Mouse (Mus musculus) midbrain, embryonic 14.5 days (tissue): Measurements from ENCODE around the gene Prokr1. TPM values are rescaled to one million over a fixed set of nuclear protein-coding genes. Genes with fewer than 3 reads are reported as not detected.

Source experiments
- ATAC-seq: fragments of 200-750 bp; cut with Nextera tagmentation; 2 replicates; pipeline ENCODE4 v1.8.0; 2017; ENCODE audit warnings: moderate number of reproducible peaks, moderate library complexity; ENCODE audit not compliant: low FRiP score, low TSS enrichment
- DNase-seq: peaks from one replicate; pipeline ENCODE4 v3.0.0-alpha.2; 2015
- H3K27ac ChIP-seq: fragments of 300-500 bp; sonication (generic); replicated peaks from 2 replicates; pipeline ENCODE4 v1.5.1; 2014; ENCODE audit warnings: mild to moderate bottlenecking, low read depth, low read length, moderate library complexity
- H3K27me3 ChIP-seq: fragments of 300-500 bp; sonication (generic); 2 replicates; pipeline ENCODE4 v1.6.1; 2014; ENCODE audit warnings: low read length, control low read depth, mixed read lengths; ENCODE audit not compliant: control insufficient read depth, insufficient read depth
- H3K36me3 ChIP-seq: fragments of 300-500 bp; sonication (generic); 2 replicates; pipeline ENCODE4 v1.6.1; 2014; ENCODE audit warnings: low read length, control low read depth; ENCODE audit not compliant: control insufficient read depth, insufficient read depth
- H3K4me1 ChIP-seq: fragments of 300-500 bp; sonication (generic); 2 replicates; pipeline ENCODE4 v1.6.1; 2014; ENCODE audit warnings: mild to moderate bottlenecking, antibody characterized with exemption, low read length, control low read depth; ENCODE audit not compliant: control insufficient read depth, insufficient read depth
- H3K4me2 ChIP-seq: fragments of 300-500 bp; sonication (generic); 2 replicates; pipeline ENCODE4 v1.6.1; 2014; ENCODE audit warnings: mild to moderate bottlenecking, low read length, moderate library complexity
- H3K4me3 ChIP-seq: fragments of 300-500 bp; sonication (generic); replicated peaks from 2 replicates; pipeline ENCODE4 v1.5.1; 2014; ENCODE audit warnings: low read depth, low read length
- H3K9ac ChIP-seq: fragments of 300-500 bp; sonication (generic); replicated peaks from 2 replicates; pipeline ENCODE4 v1.6.1; 2014; ENCODE audit warnings: mild to moderate bottlenecking, low read length, moderate library complexity
- H3K9me3 ChIP-seq: fragments of 300-500 bp; sonication (generic); 2 replicates; pipeline ENCODE4 v1.6.1; 2016; ENCODE audit warnings: low read length, control low read depth, mixed read lengths; ENCODE audit not compliant: control insufficient read depth
- WGBS: fragments of 180-500 bp; shearing (Covaris S2); extraction: QIAGEN DNeasy Blood & Tissue Kit; methylation state at CpG from one replicate; pipeline ENCODE4 v1.1.7; 2014; 5-methylcytosine and 5-hydroxymethylcytosine counted together
- polyA plus RNA-seq: library from polyadenylated mRNA; unstranded; fragments of >200 nt; fragmentation: Nextera tagmentation; extraction: Ambion mirVana; gene quantifications from 2 replicates; pipeline ENCODE4 v1.2.1, GENCODE M21; 2014

Prokr1 gene
- polyA plus RNA-seq, 1 experiment from 2014 or later: 1.5 TPM

GRCm38 (mm10) chr6:87536270-87536669 is 54.3 kb downstream of the Prokr1 start:
- 70% methylated on average over 8 of the region's 8 CpGs for WGBS
- DNase-seq (no peak), ATAC-seq (no peak)
- Histone ChIP-seq H3K4me1 (no peaks in the 10 kb centered on the region), H3K4me2 (no peak overlapping the region), H3K9ac (no peak overlapping the region), H3K27me3 (no peaks in the 10 kb centered on the region), H3K9me3 (no peaks in the 10 kb centered on the region), H3K4me3 (no peak overlapping the region), H3K27ac (no peak overlapping the region), H3K36me3 (no peaks in the 10 kb centered on the region)

- H3K9ac ChIP-seq: no peak overlapping the region
- H3K36me3 ChIP-seq: no peaks in the 10 kb centered on the region
- H3K4me2 ChIP-seq: no peak overlapping the region
- ATAC-seq (no peak), DNase-seq (no peak)
- no peaks in the 10 kb centered on the region for H3K9me3 ChIP-seq
- no peak overlapping the region for H3K4me3 ChIP-seq
- no peak overlapping the region for H3K27ac ChIP-seq
- no peaks in the 10 kb centered on the region for H3K27me3 ChIP-seq
- no peaks in the 10 kb centered on the region for H3K4me1 ChIP-seq
- 73% methylated on average over 9 of the region's 9 CpGs for WGBS
These were observed 54.9 kb downstream of the Prokr1 start for GRCm38 (mm10) chr6:87535651-87536050.

- no peak overlapping the region for H3K4me2 ChIP-seq
- no peak overlapping the region for H3K27ac ChIP-seq
- 87% methylated on average over 9 of the region's 9 CpGs for WGBS
- no peaks in the 10 kb centered on the region for H3K4me1 ChIP-seq
- no peak overlapping the region for H3K9ac ChIP-seq
- DNase-seq: no peak
- ATAC-seq: no peak
- no peaks in the 10 kb centered on the region for H3K36me3 ChIP-seq
- no peak overlapping the region for H3K4me3 ChIP-seq
- H3K27me3 ChIP-seq: no peaks in the 10 kb centered on the region
- H3K9me3 ChIP-seq: no peaks in the 10 kb centered on the region
These were observed 55.5 kb downstream of the Prokr1 start for GRCm38 (mm10) chr6:87534855-87535575.

GRCm38 (mm10) chr6:87532953-87533710 is 57.4 kb downstream of the Prokr1 start, which contains the start of gene Arhgap25:
Arhgap25 (minus strand) TSS chr6:87533259.
- no peak for DNase-seq
- Histone ChIP-seq H3K4me3 (no peak within 1 kb of the TSS), H3K36me3 (no peaks in the 10 kb centered on the region), H3K4me2 (no peak within 1 kb of the TSS), H3K27me3 (no peaks in the 10 kb centered on the region), H3K27ac (no peak within 1 kb of the TSS), H3K9ac (no peak within 1 kb of the TSS), H3K9me3 (no peaks in the 10 kb centered on the region), H3K4me1 (no peaks in the 10 kb centered on the region)
- 74% methylated on average over 14 of the region's 14 CpGs for WGBS
- ATAC-seq: no peak

GRCm38 (mm10) chr6:87531456-87532015 is 59.0 kb downstream of the Prokr1 start:
- 88% methylated on average over 2 of the region's 2 CpGs for WGBS
- ATAC-seq (no peak), DNase-seq (no peak)
- Histone ChIP-seq H3K27me3 (no peaks in the 10 kb centered on the region), H3K36me3 (no peaks in the 10 kb centered on the region), H3K4me3 (no peak overlapping the region), H3K9me3 (no peaks in the 10 kb centered on the region), H3K4me2 (no peak overlapping the region), H3K27ac (no peak overlapping the region), H3K4me1 (no peaks in the 10 kb centered on the region), H3K9ac (no peak overlapping the region)

GRCm38 (mm10) chr6:87530386-87530785 is 60.2 kb downstream of the Prokr1 start:
- DNase-seq (no peak), ATAC-seq (no peak)
- H3K4me3 ChIP-seq: no peak overlapping the region
- no peak overlapping the region for H3K9ac ChIP-seq
- 90% methylated on average over 2 of the region's 2 CpGs for WGBS
- H3K27me3 ChIP-seq: no peaks in the 10 kb centered on the region
- H3K9me3 ChIP-seq: no peaks in the 10 kb centered on the region
- no peaks in the 10 kb centered on the region for H3K4me1 ChIP-seq
- no peak overlapping the region for H3K4me2 ChIP-seq
- H3K27ac ChIP-seq: no peak overlapping the region
- H3K36me3 ChIP-seq: no peaks in the 10 kb centered on the region

Other genes starting within 250 kb of the Prokr1 start
- gene Gkn1, start 239.8 kb downstream of the Prokr1 start, polyA plus RNA-seq: not detected in 2 replicates
- not detected in 2 replicates for gene Gkn2, start 217.4 kb downstream of the Prokr1 start, polyA plus RNA-seq
- gene Gkn3, start 201.8 kb downstream of the Prokr1 start, polyA plus RNA-seq: 0.27 TPM in 1 of 2 replicates, not detected in the other
- gene Bmp10, start 161.7 kb downstream of the Prokr1 start, polyA plus RNA-seq: not detected in 2 replicates
- 1.1 and 2.4 TPM in 2 replicates for gene Arhgap25, start 57.5 kb downstream of the Prokr1 start, polyA plus RNA-seq
- 6.0 and 8.4 TPM in 2 replicates for gene Aplf, start 81.5 kb upstream of the Prokr1 start, polyA plus RNA-seq
- 4.1 and 5.0 TPM in 2 replicates for gene Efcc1, start 140.1 kb upstream of the Prokr1 start, polyA plus RNA-seq
- gene Gp9, start 187.3 kb upstream of the Prokr1 start, polyA plus RNA-seq: 0.59 and 0.66 TPM in 2 replicates
- gene Rab43, start 221.4 kb upstream of the Prokr1 start, polyA plus RNA-seq: 9.2 and 9.8 TPM in 2 replicates
- 2.0 and 4.6 TPM in 2 replicates for gene Gm45140, start 245.1 kb upstream of the Prokr1 start, polyA plus RNA-seq
- gene Isy1, start 248.1 kb upstream of the Prokr1 start, polyA plus RNA-seq: 21.9 and 23.9 TPM in 2 replicates